8 mouse cellular contexts compared by ENCODE assay signal in the genomic region with DNA sequence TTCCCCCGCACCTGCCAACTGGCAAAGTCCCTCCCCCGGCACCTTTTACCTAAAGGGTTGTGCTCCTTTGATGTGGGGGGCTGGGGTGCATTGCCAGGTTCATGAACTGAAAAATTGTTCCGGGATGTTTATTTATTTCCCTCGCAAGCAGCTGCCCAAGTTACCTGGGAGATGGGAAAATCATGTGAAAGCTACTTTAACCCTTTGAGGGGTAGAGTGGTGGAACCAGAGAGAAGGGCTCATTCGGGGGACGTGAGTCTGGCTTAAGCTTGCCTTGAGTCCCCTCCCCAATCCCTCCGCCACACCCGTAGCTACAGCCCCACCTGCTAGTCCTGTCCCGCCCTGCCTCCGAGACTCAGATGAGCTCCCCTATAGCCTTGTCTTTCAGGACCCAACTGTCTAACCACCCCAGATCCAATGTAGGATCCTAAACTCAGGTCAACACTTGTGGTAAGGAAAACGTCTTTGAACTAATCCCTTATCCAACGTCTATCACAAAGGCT. TPM values are rescaled to one million over a fixed set of nuclear protein-coding genes. Genes with fewer than 3 reads are reported as not detected.
DNase-seq lines count a peak whose midpoint lies in the region; ATAC-seq and TF ChIP-seq lines count a peak whose summit lies in the region.

No protein-coding gene starts in this region.

- ATAC-seq in kidney, postnatal 0 days (replicated peaks; ENCODE audit: low FRiP score, low read depth), result peak; percentile 12
- no peak for ATAC-seq in embryonic facial prominence, embryonic 14.5 days (ENCODE audit: low read depth)
- ATAC-seq in limb, embryonic 13.5 days (ENCODE audit: low FRiP score, low read depth), result no peak
- ATAC-seq in neural tube, embryonic 15.5 days (ENCODE audit: low FRiP score), result peak; percentile 16; the same call in 1 of the 2 replicates

- peak overlapping the region; percentile 93 for H3K4me2 ChIP-seq in kidney, postnatal 0 days (ENCODE audit: low read length)
- H3K4me2 ChIP-seq in embryonic facial prominence, embryonic 14.5 days (ENCODE audit: low read depth, low read length), result peak overlapping the region; percentile 87
- H3K4me2 ChIP-seq in limb, embryonic 13.5 days (replicated peaks), result peak overlapping the region; percentile 87
- H3K4me2 ChIP-seq in neural tube, embryonic 15.5 days, result peak overlapping the region; percentile 92

- peaks cover 29% of the 10 kb centered on the region for H3K4me1 ChIP-seq in kidney, postnatal 0 days (replicated peaks; ENCODE audit: insufficient read depth, low read length)
- peaks cover 25% of the 10 kb centered on the region for H3K4me1 ChIP-seq in embryonic facial prominence, embryonic 14.5 days (ENCODE audit: control insufficient read depth, insufficient read depth, low read length)
- H3K4me1 ChIP-seq in limb, embryonic 13.5 days, result peaks cover 36% of the 10 kb centered on the region
- peaks cover 49% of the 10 kb centered on the region for H3K4me1 ChIP-seq in neural tube, embryonic 15.5 days

- peak overlapping the region; percentile 97 for H3K27ac ChIP-seq in kidney, postnatal 0 days
- peak overlapping the region; percentile 89 for H3K27ac ChIP-seq in embryonic facial prominence, embryonic 14.5 days (replicated peaks; ENCODE audit: low read depth, low read length)
- peak overlapping the region; percentile 93; the same call in 1 of the 2 replicates for H3K27ac ChIP-seq in limb, embryonic 13.5 days
- H3K27ac ChIP-seq in neural tube, embryonic 15.5 days (replicated peaks), result peak overlapping the region; percentile 87

- H3K27me3 ChIP-seq in kidney, postnatal 0 days (ENCODE audit: insufficient read depth, low read length), result no peaks in the 10 kb centered on the region
- H3K27me3 ChIP-seq in embryonic facial prominence, embryonic 14.5 days (replicated peaks; ENCODE audit: control insufficient read depth, insufficient read depth, low read length), result no peaks in the 10 kb centered on the region
- H3K27me3 ChIP-seq in limb, embryonic 13.5 days, result no peaks in the 10 kb centered on the region
- H3K27me3 ChIP-seq in neural tube, embryonic 15.5 days (replicated peaks), result no peaks in the 10 kb centered on the region

- H3K9me3 ChIP-seq in kidney, postnatal 0 days (replicated peaks; ENCODE audit: low read length), result no peaks in the 10 kb centered on the region
- no peaks in the 10 kb centered on the region for H3K9me3 ChIP-seq in embryonic facial prominence, embryonic 14.5 days (ENCODE audit: control insufficient read depth, low read length)
- no peaks in the 10 kb centered on the region for H3K9me3 ChIP-seq in limb, embryonic 13.5 days
- H3K9me3 ChIP-seq in neural tube, embryonic 15.5 days (replicated peaks), result no peaks in the 10 kb centered on the region

- no peaks in the 10 kb centered on the region for H3K36me3 ChIP-seq in kidney, postnatal 0 days (ENCODE audit: insufficient read depth, low read length)
- no peaks in the 10 kb centered on the region for H3K36me3 ChIP-seq in embryonic facial prominence, embryonic 14.5 days (ENCODE audit: control insufficient read depth, insufficient read depth, low read length)
- peaks cover 8% of the 10 kb centered on the region; the same call in 1 of the 2 replicates for H3K36me3 ChIP-seq in limb, embryonic 13.5 days
- H3K36me3 ChIP-seq in neural tube, embryonic 15.5 days, result no peaks in the 10 kb centered on the region

- no peak for TF ChIP-seq CTCF in kidney, postnatal 0 days (IDR thresholded peaks at IDR 0.05; ENCODE audit: low read depth)

- 5% methylated on average over 12 of the region's 12 CpGs for WGBS in kidney, postnatal 0 days
- 5% methylated on average over 12 of the region's 12 CpGs for WGBS in embryonic facial prominence, embryonic 14.5 days
- 2% methylated on average over 12 of the region's 12 CpGs for WGBS in limb, embryonic 13.5 days
- 2% methylated on average over 12 of the region's 12 CpGs for WGBS in neural tube, embryonic 15.5 days

- no peak for DNase-seq in kidney, postnatal 0 days (ENCODE audit: low spot score)
- DNase-seq in kidney, adult 8-10 months, result no peak
- DNase-seq in embryonic facial prominence, embryonic 14.5 days (ENCODE audit: low spot score), result peak; percentile 49
- DNase-seq in T-cell, adult 2 months (ENCODE audit: low spot score), result no peak
- DNase-seq in right cerebral cortex, postnatal 10 days (ENCODE audit: low spot score in 2 of 2), result no peak
- DNase-seq in cerebellum, postnatal 10 days, result no peak

- peak overlapping the region; percentile 93 for H3K9ac ChIP-seq in kidney, postnatal 0 days (ENCODE audit: low read depth, low read length)
- peak overlapping the region; percentile 91 for H3K9ac ChIP-seq in embryonic facial prominence, embryonic 14.5 days (ENCODE audit: low read depth, low read length)
- peak overlapping the region; percentile 90 for H3K9ac ChIP-seq in limb, embryonic 13.5 days
- peak overlapping the region; percentile 78 for H3K9ac ChIP-seq in neural tube, embryonic 15.5 days (replicated peaks)

- peak overlapping the region; percentile 88 for H3K4me3 ChIP-seq in kidney, postnatal 0 days (replicated peaks; ENCODE audit: low read depth, low read length)
- H3K4me3 ChIP-seq in embryonic facial prominence, embryonic 14.5 days (ENCODE audit: low read depth, low read length), result peak overlapping the region; percentile 82
- peak overlapping the region; percentile 79 for H3K4me3 ChIP-seq in limb, embryonic 13.5 days
- peak overlapping the region; percentile 80 for H3K4me3 ChIP-seq in neural tube, embryonic 15.5 days (replicated peaks)

RNA-seq across cellular contexts. Expression of a gene that starts 0.3 kb away (rescaled TPM):
- polyA plus RNA-seq in kidney, postnatal 0 days (2015; fragmentation: Nextera tagmentation; extraction: Ambion mirVana), result 16.8 and 17.0 TPM in 2 replicates
- 14.9 and 18.8 TPM in 2 replicates for polyA plus RNA-seq in embryonic facial prominence, embryonic 14.5 days (2014; fragmentation: Nextera tagmentation; extraction: Ambion mirVana)
- polyA plus RNA-seq in limb, embryonic 13.5 days (2015; fragmentation: Nextera tagmentation; extraction: Ambion mirVana), result 16.9 and 17.1 TPM in 2 replicates
- 10.4 and 10.8 TPM in 2 replicates for polyA plus RNA-seq in neural tube, embryonic 15.5 days (2015; fragmentation: Nextera tagmentation; extraction: Ambion mirVana)

RNA-seq across cellular contexts. Expression of a gene that starts 20.5 kb away (rescaled TPM):
- 19.8 and 22.4 TPM in 2 replicates for polyA plus RNA-seq in kidney, postnatal 0 days (2015; fragmentation: Nextera tagmentation; extraction: Ambion mirVana)
- polyA plus RNA-seq in embryonic facial prominence, embryonic 14.5 days (2014; fragmentation: Nextera tagmentation; extraction: Ambion mirVana), result 29.0 and 37.0 TPM in 2 replicates
- polyA plus RNA-seq in limb, embryonic 13.5 days (2015; fragmentation: Nextera tagmentation; extraction: Ambion mirVana), result 43.7 and 48.2 TPM in 2 replicates
- 108 and 128 TPM in 2 replicates for polyA plus RNA-seq in neural tube, embryonic 15.5 days (2015; fragmentation: Nextera tagmentation; extraction: Ambion mirVana)

RNA-seq across cellular contexts. Expression of a gene that starts 39.4 kb away (rescaled TPM):
- polyA plus RNA-seq in kidney, postnatal 0 days (2015; fragmentation: Nextera tagmentation; extraction: Ambion mirVana), result 0.30 and 0.62 TPM in 2 replicates
- not detected in 2 replicates for polyA plus RNA-seq in embryonic facial prominence, embryonic 14.5 days (2014; fragmentation: Nextera tagmentation; extraction: Ambion mirVana)
- not detected in 2 replicates for polyA plus RNA-seq in limb, embryonic 13.5 days (2015; fragmentation: Nextera tagmentation; extraction: Ambion mirVana)
- not detected in 2 replicates for polyA plus RNA-seq in neural tube, embryonic 15.5 days (2015; fragmentation: Nextera tagmentation; extraction: Ambion mirVana)

RNA-seq across cellular contexts. Expression of a gene that starts 39.5 kb away (rescaled TPM):
- 42.3 and 46.2 TPM in 2 replicates for polyA plus RNA-seq in kidney, postnatal 0 days (2015; fragmentation: Nextera tagmentation; extraction: Ambion mirVana)
- polyA plus RNA-seq in embryonic facial prominence, embryonic 14.5 days (2014; fragmentation: Nextera tagmentation; extraction: Ambion mirVana), result 47.9 and 51.3 TPM in 2 replicates
- polyA plus RNA-seq in limb, embryonic 13.5 days (2015; fragmentation: Nextera tagmentation; extraction: Ambion mirVana), result 57.7 and 62.1 TPM in 2 replicates
- 58.6 and 62.8 TPM in 2 replicates for polyA plus RNA-seq in neural tube, embryonic 15.5 days (2015; fragmentation: Nextera tagmentation; extraction: Ambion mirVana)

RNA-seq across cellular contexts. Expression of a gene that starts 52.5 kb away (rescaled TPM):
- polyA plus RNA-seq in kidney, postnatal 0 days (2015; fragmentation: Nextera tagmentation; extraction: Ambion mirVana), result 14.6 and 17.6 TPM in 2 replicates
- polyA plus RNA-seq in embryonic facial prominence, embryonic 14.5 days (2014; fragmentation: Nextera tagmentation; extraction: Ambion mirVana), result 21.5 and 23.4 TPM in 2 replicates
- polyA plus RNA-seq in limb, embryonic 13.5 days (2015; fragmentation: Nextera tagmentation; extraction: Ambion mirVana), result 34.5 and 35.5 TPM in 2 replicates
- polyA plus RNA-seq in neural tube, embryonic 15.5 days (2015; fragmentation: Nextera tagmentation; extraction: Ambion mirVana), result 20.6 and 21.0 TPM in 2 replicates

Comparison
In these comparisons a context has a peak if more than half of its experiments do, and no peak if none do; other contexts are left out.
1. ATAC-seq: peak in kidney, postnatal 0 days (single experiment) and neural tube, embryonic 15.5 days (single experiment); none in embryonic facial prominence, embryonic 14.5 days (single experiment) and limb, embryonic 13.5 days (single experiment).
2. Peak in every context shown above with its lines, with median percentiles within 50 percentile points of each other: H3K27ac ChIP-seq, H3K4me2 ChIP-seq, H3K4me3 ChIP-seq and H3K9ac ChIP-seq.